Mouse (Mus musculus) brain, embryonic 14.5 days (tissue): ENCODE results near the gene Cngb1.

Source experiments
- CTCF ChIP-seq: fragments of 200-500 bp; IDR thresholded peaks from 2 replicates; pipeline ENCODE4 v1.5.1; 2012; ENCODE audit warnings: inconsistent platforms, mild to moderate bottlenecking, moderate library complexity, borderline replicate concordance; ENCODE audit not compliant: insufficient read depth, insufficient read length; ENCODE audit errors: extremely low read depth
- POLR2A ChIP-seq: fragments of 200-500 bp; IDR thresholded peaks from 2 replicates; pipeline ENCODE4 v1.6.1; 2012; ENCODE audit warnings: mild to moderate bottlenecking, inconsistent platforms, borderline replicate concordance; ENCODE audit not compliant: poor library complexity, insufficient read depth, insufficient read length, severe bottlenecking; ENCODE audit errors: extremely low read depth

- TF ChIP-seq POLR2A, result no peak
- TF ChIP-seq CTCF, result no peak
These were observed 16.8 kb upstream of the Cngb1 start for GRCm38 (mm10) chr8:95323201-95323600.
